Mouse (Mus musculus) stomach, postnatal 0 days (tissue): ENCODE data around the gene Fgd5.

Source experiments
- CTCF ChIP-seq: IDR thresholded peaks from 2 replicates; pipeline ENCODE4 v1.5.1; 2016; ENCODE audit warnings: antibody characterized with exemption, low read depth, mild to moderate bottlenecking, moderate library complexity
- EP300 ChIP-seq: optimal IDR thresholded peaks from 2 replicates; pipeline ENCODE3; 2016; ENCODE audit warnings: antibody characterized with exemption

GRCm38 (mm10) chr6:92013620-92014019 lies 34.9 kb downstream of the Fgd5 start:
- TF ChIP-seq CTCF (no peak), EP300 (no peak)
